In genomic region chr7:81861461-81861860, GRCm38 (mm10) we compare ENCODE assay signal across 25 mouse cellular contexts. TPM values are rescaled to one million over a fixed set of nuclear protein-coding genes. Genes with fewer than 3 reads are reported as not detected.
DNase-seq lines count a peak whose midpoint lies in the region; ATAC-seq and TF ChIP-seq lines count a peak whose summit lies in the region.
"Had no signal": no experiment of that assay in that cellular context is flagged by ENCODE, and none has a peak within 500 bp of the region (broad histone marks: within the 10 kb centered on the region; RNA-seq: fewer than 3 reads in every experiment).

No protein-coding gene starts in this region.

- peaks cover 31% of the 10 kb centered on the region for H3K27me3 ChIP-seq in intestine, embryonic 15.5 days (replicated peaks)
- peaks cover 22% of the 10 kb centered on the region for H3K27me3 ChIP-seq in intestine, postnatal 0 days (replicated peaks; ENCODE audit: control insufficient read depth, insufficient read depth, low read length)
- H3K27me3 ChIP-seq in small intestine, adult 2 months (ENCODE audit: control insufficient read depth, insufficient read depth, low read length) = peaks cover 13% of the 10 kb centered on the region

- ATAC-seq in intestine, embryonic 15.5 days = no peak
- ATAC-seq in intestine, postnatal 0 days = no peak
- ATAC-seq: forebrain, embryonic 16.5 days; inflammation-experienced regulatory T-cells, adult 6 months had no signal

- no peak for DNase-seq in gastrocnemius, adult 2 months
- DNase-seq in gastrocnemius, postnatal 36 days = no peak
- DNase-seq in thymus, postnatal 25 days = peak; percentile 37
- DNase-seq in thymus, postnatal 10 days (ENCODE audit: low spot score in 2 of 2) = no peak
- no peak for DNase-seq in urinary bladder, postnatal 25 days (ENCODE audit: low spot score)
- DNase-seq: cerebellum, adult 18-20 months; lung, adult 2 months had no signal

- TF ChIP-seq POLR2A in small intestine, adult 2 months (IDR thresholded peaks at IDR 0.05; ENCODE audit: low read depth, low read length) = no peak

- H3K27ac ChIP-seq in gastrocnemius, adult 2 months = peak overlapping the region; percentile 75
- H3K27ac ChIP-seq in intestine, embryonic 15.5 days = no peak overlapping the region
- H3K27ac ChIP-seq in intestine, postnatal 0 days (ENCODE audit: low read depth, low read length) = no peak overlapping the region
- H3K27ac ChIP-seq in small intestine, adult 2 months (ENCODE audit: insufficient read depth, low read depth, low read length) = peak overlapping the region; percentile 1; the same call in 1 of the 2 replicates
- H3K27ac ChIP-seq: hindbrain, embryonic 12.5 days; midbrain, embryonic 12.5 days had no signal

- no peaks in the 10 kb centered on the region for H3K9me3 ChIP-seq in intestine, embryonic 15.5 days
- no peaks in the 10 kb centered on the region for H3K9me3 ChIP-seq in intestine, postnatal 0 days (ENCODE audit: control insufficient read depth)
- H3K9me3 ChIP-seq: hindbrain, embryonic 12.5 days; kidney, embryonic 15.5 days; midbrain, embryonic 12.5 days had no signal

- H3K9ac ChIP-seq in intestine, embryonic 15.5 days = no peak overlapping the region
- H3K9ac ChIP-seq in intestine, postnatal 0 days (ENCODE audit: low read depth, low read length) = no peak overlapping the region
- H3K9ac ChIP-seq: hindbrain, embryonic 12.5 days; kidney, embryonic 15.5 days; midbrain, embryonic 12.5 days had no signal

- no peak for TF ChIP-seq CTCF in gastrocnemius, adult 2 months (IDR thresholded peaks at IDR 0.05)
- no peak for TF ChIP-seq CTCF in intestine, postnatal 0 days (IDR thresholded peaks at IDR 0.05; ENCODE audit: low read depth)
- TF ChIP-seq CTCF in small intestine, adult 2 months (IDR thresholded peaks at IDR 0.05; ENCODE audit: extremely low read depth, insufficient read length, insufficient replicate concordance, low read depth, low read length) = no peak

- peaks cover 17% of the 10 kb centered on the region for H3K4me1 ChIP-seq in intestine, embryonic 15.5 days (replicated peaks)
- H3K4me1 ChIP-seq in intestine, postnatal 0 days (replicated peaks; ENCODE audit: control insufficient read depth, insufficient read depth, low read length) = no peaks in the 10 kb centered on the region
- H3K4me1 ChIP-seq in small intestine, adult 2 months (ENCODE audit: control insufficient read depth, insufficient read depth, insufficient read length, low read length) = peaks cover 7% of the 10 kb centered on the region; the same call in 1 of the 2 replicates

- intact Hi-C loops in gastrocnemius, adult 2 months (cut with DNase I) = loop anchor here (5.0 kb wide), 1 partner anchor 74 kb away; the partner anchor contains the start of gene 3110040N11Rik
- intact Hi-C loops in gastrocnemius, postnatal 36 days (cut with DNase I) = loop anchor here (5.0 kb wide), 1 partner anchor 34 kb away; the partner anchor contains the start of gene Btbd1

- no peaks in the 10 kb centered on the region for H3K36me3 ChIP-seq in intestine, embryonic 15.5 days
- no peaks in the 10 kb centered on the region for H3K36me3 ChIP-seq in intestine, postnatal 0 days (ENCODE audit: control insufficient read depth, insufficient read depth)
- no peaks in the 10 kb centered on the region for H3K36me3 ChIP-seq in small intestine, adult 2 months (ENCODE audit: control insufficient read depth, insufficient read depth, low read length)
- H3K36me3 ChIP-seq: hindbrain, embryonic 12.5 days; midbrain, embryonic 12.5 days had no signal

- peak overlapping the region; percentile 83 for H3K4me3 ChIP-seq in gastrocnemius, adult 2 months
- no peak overlapping the region for H3K4me3 ChIP-seq in intestine, embryonic 15.5 days (replicated peaks)
- H3K4me3 ChIP-seq in intestine, postnatal 0 days (ENCODE audit: low read depth, low read length) = no peak overlapping the region
- H3K4me3 ChIP-seq in small intestine, adult 2 months (ENCODE audit: low read depth, low read length) = no peak overlapping the region
- H3K4me3 ChIP-seq: erythroblast, embryonic 14.5 days; hindbrain, embryonic 12.5 days; kidney, embryonic 15.5 days; midbrain, embryonic 12.5 days had no signal

- H3K4me2 ChIP-seq in intestine, embryonic 15.5 days (replicated peaks) = peak overlapping the region; percentile 28; the same call in 1 of the 2 replicates
- H3K4me2 ChIP-seq in intestine, postnatal 0 days (replicated peaks; ENCODE audit: low read depth) = no peak overlapping the region
- H3K4me2 ChIP-seq: hindbrain, embryonic 12.5 days; midbrain, embryonic 12.5 days had no signal

- 79% methylated on average over 2 of the region's 2 CpGs for WGBS in intestine, embryonic 15.5 days
- 84% methylated on average over 2 of the region's 2 CpGs for WGBS in intestine, postnatal 0 days
- whole genome bisulfite sequencing in small intestine, adult 2 months = 84% methylated on average over 2 of the region's 2 CpGs

RNA-seq across cellular contexts. Expression of gene Tm6sf1, which starts 2.7 kb away (rescaled TPM):
- 10 to 100 TPM in 1 of 2 experiments, 1 to 10 TPM in 1; 5.8 to 13.1 TPM for total RNA-seq in gastrocnemius, adult 2 months (2021)
- 10 to 100 TPM; 10.8 to 13.5 TPM for total RNA-seq in gastrocnemius, postnatal 36 days (2021)
- 16.1 and 17.2 TPM in 2 replicates for polyA plus RNA-seq in intestine, embryonic 15.5 days (2015; fragmentation: Nextera tagmentation; extraction: Ambion mirVana)
- polyA plus RNA-seq in intestine, postnatal 0 days (2015; fragmentation: Nextera tagmentation; extraction: Ambion mirVana) = 16.5 and 17.8 TPM in 2 replicates
- 16.3 and 21.2 TPM in 2 replicates for polyA plus RNA-seq in small intestine, adult 2 months (2012; rRNA removed)

RNA-seq across cellular contexts. Expression of gene Gm10160, which starts 5.9 kb away (rescaled TPM):
- total RNA-seq in gastrocnemius, adult 2 months (2021) = not detected
- total RNA-seq in gastrocnemius, postnatal 36 days (2021) = not detected
- polyA plus RNA-seq in intestine, embryonic 15.5 days (2015; fragmentation: Nextera tagmentation; extraction: Ambion mirVana) = not detected in 2 replicates
- polyA plus RNA-seq in intestine, postnatal 0 days (2015; fragmentation: Nextera tagmentation; extraction: Ambion mirVana) = not detected in 2 replicates
- polyA plus RNA-seq in small intestine, adult 2 months (2012; rRNA removed) = not detected in 2 replicates
- total RNA-seq: granulocyte monocyte progenitor cell, adult 5-6 weeks; layer of hippocampus, postnatal 25 days; left cerebral cortex, postnatal 25 days; MEL had no signal
- polyA plus RNA-seq: brain, embryonic 14.5 days; embryonic facial prominence, embryonic 11.5 days; erythroblast, embryonic 14.5 days; forebrain, embryonic 16.5 days; hindbrain, embryonic 12.5 days; inflammation-experienced regulatory T-cells, adult 6 months; kidney, embryonic 15.5 days; large intestine, adult 2 months; lung, adult 2 months; midbrain, embryonic 12.5 days; testis, adult 2 months; urinary bladder, adult 2 months had no signal

RNA-seq across cellular contexts. Expression of gene Btbd1, which starts 32.2 kb away (rescaled TPM):
- 100 to 1,000 TPM; 145 to 194 TPM for total RNA-seq in gastrocnemius, adult 2 months (2021)
- total RNA-seq in gastrocnemius, postnatal 36 days (2021) = 100 to 1,000 TPM; 121 to 158 TPM
- 57.4 and 60.0 TPM in 2 replicates for polyA plus RNA-seq in intestine, embryonic 15.5 days (2015; fragmentation: Nextera tagmentation; extraction: Ambion mirVana)
- 41.0 and 42.7 TPM in 2 replicates for polyA plus RNA-seq in intestine, postnatal 0 days (2015; fragmentation: Nextera tagmentation; extraction: Ambion mirVana)
- 12.0 and 18.3 TPM in 2 replicates for polyA plus RNA-seq in small intestine, adult 2 months (2012; rRNA removed)

Comparison
In these comparisons a context has a peak if more than half of its experiments do, and no peak if none do; other contexts are left out.
1. H3K27ac ChIP-seq: peak in gastrocnemius, adult 2 months (single experiment) and small intestine, adult 2 months (single experiment); none in intestine, embryonic 15.5 days (single experiment) and intestine, postnatal 0 days (single experiment).